Mouse (Mus musculus) 416B (cell line): Measurements from ENCODE around the gene Tpo.

Source experiments
- DNase-seq: peaks from one replicate; pipeline ENCODE4 v3.0.0; 2011; ENCODE audit warnings: low read depth

The Tpo gene

DNA sequence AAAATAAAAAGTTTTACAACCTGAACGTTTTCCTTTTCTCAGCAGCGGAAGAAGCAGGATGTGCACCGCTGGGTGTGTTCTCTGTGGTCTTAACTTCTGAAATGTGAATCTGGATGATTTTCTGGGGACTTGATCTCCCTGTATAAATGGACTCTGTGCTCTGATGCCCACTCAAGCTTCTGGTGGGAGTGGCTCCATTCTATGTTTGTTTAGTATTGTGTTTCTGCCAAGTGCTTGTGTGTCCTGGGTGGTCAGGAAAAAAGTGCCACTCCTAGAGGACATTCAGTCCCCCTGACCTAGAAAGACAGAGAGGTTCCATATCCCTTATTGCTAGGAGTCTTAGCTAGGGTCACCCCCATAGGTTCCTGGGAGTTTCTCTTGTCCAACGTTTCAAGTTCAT lies at the start of gene Tpo:
Tpo (minus strand) TSS at position 101 of the 400 bp plus-strand sequence.
- DNase-seq: no peak

DNA sequence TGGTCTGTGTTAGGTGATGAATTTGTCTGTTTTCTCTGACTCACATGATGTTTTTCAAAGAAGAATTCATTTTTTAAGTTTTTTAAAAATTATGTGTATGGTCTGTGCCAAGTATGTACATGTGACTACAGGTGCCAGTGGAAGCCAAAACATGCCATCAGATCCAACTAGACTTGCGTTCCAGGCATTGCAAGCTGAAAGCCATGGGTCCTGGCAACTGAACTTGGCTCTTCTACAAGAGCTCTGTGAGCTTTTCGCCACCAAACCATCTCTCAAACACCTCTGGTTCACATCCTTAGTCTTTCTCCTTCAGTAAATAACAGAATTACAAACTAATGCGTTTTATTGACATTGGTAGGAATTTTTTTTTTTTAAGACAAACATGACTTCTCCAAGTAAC lies 49.3 kb upstream of the Tpo start:
- DNase-seq: no peak

GRCm38 (mm10) chr12:30179623-30180022 lies 47.2 kb upstream of the Tpo start:
- no peak for DNase-seq

- DNase-seq: no peak
Observed at GRCm38 (mm10) chr12:30177966-30178365, 45.5 kb upstream of the Tpo start.

GRCm38 (mm10) chr12:30177529-30177928 lies 45.1 kb upstream of the Tpo start:
- DNase-seq: no peak

DNA sequence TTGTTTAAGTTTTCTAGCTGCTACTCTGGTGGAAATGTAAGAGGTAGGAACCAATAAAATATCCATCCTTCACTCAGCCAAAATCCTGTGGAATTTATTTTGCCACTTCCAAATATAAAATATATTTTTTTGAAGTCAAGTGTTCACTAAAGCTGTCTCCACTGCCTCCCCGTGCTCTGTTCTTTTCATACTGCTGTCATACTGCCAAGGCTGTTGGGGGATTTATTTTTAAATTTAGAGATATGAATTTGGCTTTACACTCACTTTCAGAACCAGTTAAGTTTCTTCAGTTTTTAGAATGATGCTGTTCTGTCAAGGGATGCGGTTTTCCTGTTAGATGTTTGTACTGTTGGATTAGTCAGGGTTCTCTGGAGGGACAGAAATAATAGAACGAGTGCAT lies 36.1 kb upstream of the Tpo start:
- no peak for DNase-seq

DNA sequence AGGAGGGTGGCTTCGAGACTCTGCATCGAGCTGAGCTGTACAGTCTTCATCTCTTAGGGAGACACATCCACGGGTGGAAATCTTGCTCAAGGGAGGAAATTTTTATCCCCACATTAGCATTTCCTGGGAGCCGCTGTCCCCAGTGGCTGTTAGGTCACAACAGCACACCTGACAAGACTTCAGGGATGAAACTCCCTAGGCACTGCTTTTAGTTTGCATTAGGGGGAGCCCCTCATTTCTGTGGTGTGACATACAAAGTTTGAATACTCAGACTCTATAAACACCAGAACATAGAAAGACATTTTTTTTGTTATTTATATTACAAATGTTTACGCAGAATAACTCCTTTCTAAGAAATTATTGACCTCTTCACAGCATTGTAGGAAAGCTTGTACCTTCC lies 32.1 kb upstream of the Tpo start:
- no peak for DNase-seq

DNA sequence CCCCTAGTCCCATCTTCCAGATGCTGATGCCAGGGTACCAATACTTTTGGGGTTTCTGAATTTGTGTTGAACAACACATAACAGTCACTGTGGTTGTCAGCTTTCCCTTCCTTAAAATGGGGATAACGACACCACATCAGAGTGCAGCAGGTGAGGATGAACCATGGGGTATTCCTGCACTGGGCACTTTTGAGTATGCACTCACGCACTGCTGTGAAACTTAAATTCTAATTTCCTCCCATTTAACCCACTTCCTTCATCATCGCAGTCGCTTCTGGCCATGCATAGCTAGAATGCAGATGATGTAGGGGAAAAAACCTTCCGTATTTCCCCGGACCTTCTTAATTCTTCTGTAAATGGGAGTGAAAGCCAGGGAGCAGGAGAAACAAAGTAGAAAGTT lies 31.6 kb upstream of the Tpo start:
- no peak for DNase-seq

- no peak for DNase-seq
Observed at GRCm38 (mm10) chr12:30161731-30162406, 29.4 kb upstream of the Tpo start.

GRCm38 (mm10) chr12:30160475-30160874 lies 28.1 kb upstream of the Tpo start:
- no peak for DNase-seq

- DNase-seq: no peak
Observed at GRCm38 (mm10) chr12:30159788-30160187, 27.4 kb upstream of the Tpo start.

DNA sequence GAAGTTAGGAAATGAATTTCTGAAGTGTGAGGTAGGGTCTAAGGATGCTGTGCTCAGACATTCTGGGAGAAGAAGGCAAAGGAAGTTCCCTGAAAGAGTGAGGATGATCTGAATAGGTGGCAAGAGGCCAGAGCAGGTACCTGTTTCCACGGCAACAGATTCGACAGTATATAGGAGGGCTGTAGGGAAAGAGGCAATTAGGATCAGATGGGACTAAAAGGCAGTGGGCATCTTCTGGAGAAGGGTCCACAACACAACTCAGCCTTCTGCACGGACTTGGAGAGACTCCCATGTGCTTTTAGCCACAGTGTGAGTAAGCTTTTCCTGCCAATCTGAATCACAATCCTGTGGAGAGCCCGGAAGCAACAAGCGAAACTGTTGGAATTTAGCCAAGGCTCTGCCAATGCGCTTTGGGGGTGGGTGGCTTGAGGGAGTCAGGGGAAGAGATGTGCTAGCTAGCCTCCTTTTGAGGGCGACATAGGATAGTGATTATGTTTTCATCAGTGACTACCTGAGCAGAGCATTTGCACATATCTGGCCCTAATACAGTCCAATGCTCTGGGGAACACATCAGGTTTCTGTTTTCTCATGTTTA lies 21.8 kb upstream of the Tpo start:
- DNase-seq: no peak

GRCm38 (mm10) chr12:30142085-30142484 lies 9.7 kb upstream of the Tpo start:
- peak; percentile 40 for DNase-seq

DNA sequence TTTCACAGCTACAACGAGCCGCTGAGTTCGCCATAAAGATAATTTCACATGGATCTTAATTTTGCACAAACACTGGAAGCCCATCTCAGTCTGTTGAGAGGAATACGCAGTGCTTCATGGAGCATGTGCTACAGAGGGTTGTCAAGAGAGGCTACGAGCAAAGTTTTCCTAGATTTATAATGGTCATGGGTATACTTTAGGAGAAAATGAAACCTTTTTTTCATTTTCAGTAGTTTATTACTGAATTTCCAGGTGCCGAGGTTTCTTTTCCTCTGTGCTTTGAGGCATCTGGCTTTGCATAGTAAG lies 3.1 kb downstream of the Tpo start:
- no peak for DNase-seq

DNA sequence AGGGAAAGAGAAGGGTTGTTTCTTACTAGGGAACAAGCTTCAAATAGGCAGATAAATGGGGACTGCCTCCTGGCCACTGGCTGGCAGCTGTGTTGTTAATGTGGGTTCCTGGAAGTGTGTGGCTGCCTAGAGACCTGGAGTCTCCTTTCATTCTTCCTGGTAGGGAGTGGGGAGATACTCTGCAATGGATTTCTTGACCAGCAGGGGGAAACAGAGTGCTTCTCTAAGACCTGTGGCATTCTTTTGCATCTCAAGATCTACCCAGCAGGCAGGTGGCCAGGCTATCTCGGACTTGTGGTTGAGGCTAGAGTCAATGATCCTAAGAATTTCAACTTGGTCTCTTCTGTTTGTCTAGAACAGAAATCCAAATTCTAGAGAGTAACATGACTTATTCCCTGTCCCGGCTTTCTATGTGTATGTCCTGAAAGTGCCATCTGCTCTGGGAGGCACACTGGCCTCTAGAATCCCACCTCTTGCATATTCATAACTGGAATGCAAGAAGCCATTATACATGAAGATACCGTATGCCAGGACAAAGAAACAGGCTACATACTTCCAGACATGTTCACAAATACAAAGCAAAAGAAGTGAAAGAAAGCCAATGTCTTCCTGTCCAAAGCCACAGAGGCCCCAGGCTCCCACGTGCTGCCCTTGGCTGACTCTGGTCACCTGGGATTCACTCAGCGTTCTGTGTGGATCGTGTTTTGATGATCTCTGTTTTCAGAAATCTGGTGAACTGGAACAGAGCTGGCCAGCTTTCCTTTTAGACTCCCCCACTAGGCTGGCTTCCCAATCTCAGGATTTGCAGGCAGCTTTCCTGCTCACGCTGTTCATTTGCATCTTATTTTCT lies 3.6 kb downstream of the Tpo start:
- peak; percentile 60 for DNase-seq

DNA sequence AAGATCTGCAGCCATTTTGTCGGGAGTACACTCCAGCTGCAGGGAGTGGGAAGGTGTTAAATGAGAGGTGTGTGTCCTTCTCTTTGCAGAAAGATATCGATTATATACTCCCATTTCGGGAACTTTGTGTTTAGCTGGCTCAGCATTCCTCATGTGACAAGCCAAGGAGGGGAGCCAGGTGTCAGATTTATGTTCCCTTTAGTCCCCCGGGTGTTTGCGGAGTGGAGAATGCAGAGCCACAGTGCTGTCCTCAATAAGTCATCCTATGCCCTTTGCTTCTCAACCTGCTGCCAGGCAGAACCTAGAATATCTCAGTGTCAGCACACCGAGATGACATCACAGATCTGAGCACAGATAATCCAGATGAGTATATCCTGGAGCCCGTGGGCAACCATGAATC lies 10.1 kb downstream of the Tpo start:
- DNase-seq: no peak

DNA sequence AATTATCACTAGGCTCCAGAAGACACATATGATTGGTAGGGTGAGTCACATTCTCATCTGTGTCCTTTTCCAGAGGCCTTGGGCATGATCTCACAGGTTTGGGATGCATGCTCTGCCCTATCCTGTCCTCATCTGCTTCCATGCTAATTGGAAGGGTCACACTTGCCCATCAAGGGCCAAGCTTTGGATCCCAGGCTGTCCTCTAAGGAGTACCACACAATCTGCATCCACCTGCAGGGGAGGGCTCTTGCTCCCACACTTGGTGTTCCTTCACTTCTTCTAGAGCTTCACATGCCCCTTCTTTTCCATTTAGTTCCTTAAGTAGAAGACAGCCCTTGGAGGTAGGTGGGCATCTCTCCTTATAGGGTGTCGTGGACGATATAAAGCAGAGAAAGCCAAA lies 20.2 kb downstream of the Tpo start:
- no peak for DNase-seq

DNA sequence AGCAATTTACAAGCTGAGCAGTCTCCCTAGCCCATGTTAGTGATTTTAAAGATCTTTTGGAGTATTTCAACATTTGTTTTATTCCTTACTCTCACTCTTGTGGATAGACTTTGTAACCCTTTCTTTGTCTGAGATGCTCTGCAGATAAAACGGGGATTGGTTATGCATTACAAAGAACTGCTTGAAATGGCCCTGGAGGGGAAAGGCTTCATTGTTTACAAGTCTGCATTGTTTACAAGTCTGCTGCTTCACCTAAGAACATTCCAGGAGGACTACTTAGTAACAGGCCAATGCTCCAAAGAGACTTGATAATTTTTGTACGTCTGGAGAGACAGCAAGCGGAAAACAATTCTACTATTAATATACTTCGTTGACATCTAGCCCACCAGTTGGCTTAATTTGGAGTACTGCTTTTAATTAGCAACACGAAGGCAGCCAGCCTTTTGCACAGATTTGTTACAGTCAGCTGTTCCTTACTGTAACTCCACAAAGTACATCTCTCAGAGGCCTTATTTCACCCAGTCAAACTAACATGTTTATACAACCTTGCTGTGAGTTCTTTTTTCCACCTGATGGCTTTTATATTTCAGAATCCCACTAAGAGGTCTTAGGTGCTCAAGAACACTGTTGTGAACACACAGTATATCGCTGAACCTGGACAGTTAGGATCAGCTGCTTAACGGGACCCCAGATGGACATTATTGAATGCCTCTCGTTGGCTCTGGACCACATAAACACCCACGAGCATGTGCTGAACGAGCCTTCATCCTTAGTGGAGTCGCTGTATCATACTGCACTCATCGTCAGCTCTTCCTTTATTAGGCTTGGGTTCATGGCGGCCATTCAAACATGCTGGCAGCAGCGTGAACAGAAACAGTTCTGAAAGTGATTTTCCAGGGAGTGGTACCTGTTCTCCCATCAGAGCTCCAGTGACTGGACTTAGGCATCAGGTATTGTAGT lies 22.5 kb downstream of the Tpo start:
- DNase-seq: no peak

DNA sequence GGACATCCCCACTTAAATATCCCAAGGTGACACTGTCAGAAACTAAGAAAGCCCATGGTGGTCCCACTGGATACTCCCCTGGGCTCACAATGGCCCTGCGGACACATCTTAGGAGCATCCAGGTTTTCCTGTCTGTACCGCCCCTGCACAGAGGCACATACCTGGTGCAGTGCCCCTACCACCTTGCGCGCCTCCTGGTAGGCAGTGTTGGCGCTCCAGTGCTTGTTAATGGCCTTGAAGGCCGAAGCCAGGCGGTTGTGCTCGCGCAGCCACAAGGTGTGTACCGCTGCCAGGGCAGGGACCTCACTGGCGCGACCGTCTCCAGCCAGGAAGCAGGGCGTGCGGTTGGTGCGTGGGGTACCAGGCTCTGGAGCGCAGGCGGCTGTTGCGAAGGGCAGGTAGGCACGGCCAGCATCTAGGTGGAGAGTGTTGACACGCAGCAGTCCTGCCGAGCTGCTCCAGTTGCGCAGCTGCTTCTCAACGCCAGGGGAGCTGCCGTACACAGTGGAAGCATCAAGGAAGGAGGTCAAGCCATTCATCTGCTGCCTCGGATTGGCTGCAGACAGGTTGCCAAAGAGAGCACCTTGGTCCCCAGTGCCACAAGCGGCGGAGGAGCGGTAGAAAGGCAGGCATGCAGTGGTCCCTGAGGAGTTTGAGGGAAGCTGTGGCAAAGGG lies 29.4 kb downstream of the Tpo start:
- DNase-seq: no peak

- no peak for DNase-seq
Observed at GRCm38 (mm10) chr12:30092081-30092480, 40.3 kb downstream of the Tpo start.

- no peak for DNase-seq
Observed at GRCm38 (mm10) chr12:30083971-30084370, 48.5 kb downstream of the Tpo start.

DNA sequence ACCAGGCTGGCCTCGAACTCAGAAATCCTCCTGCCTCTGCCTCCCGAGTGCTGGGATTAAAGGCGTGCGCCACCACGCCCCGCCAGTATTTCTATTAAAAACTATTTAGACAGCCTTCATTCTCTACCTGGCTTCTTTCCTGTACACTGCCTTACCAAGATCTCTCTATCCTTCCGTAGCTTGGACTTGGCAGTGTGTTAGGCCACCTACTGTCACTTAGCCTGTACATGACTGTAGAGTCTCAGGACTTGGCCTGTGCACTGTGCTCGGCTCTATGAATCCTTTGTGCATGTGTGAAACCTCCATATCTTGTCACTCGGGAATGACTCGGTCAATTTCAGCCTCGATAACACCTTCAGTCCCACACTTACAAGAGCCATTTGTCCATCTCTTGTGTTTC lies 55.4 kb downstream of the Tpo start:
- DNase-seq: no peak
